Mouse (Mus musculus): ENCODE measurements at regions not wholly inside any gene's neighbourhood (a gene's known extent, or its start where the extent isn't known, plus 50 kb on each side); places are given as distances from the start of the nearest gene placed in this dataset.

DNA sequence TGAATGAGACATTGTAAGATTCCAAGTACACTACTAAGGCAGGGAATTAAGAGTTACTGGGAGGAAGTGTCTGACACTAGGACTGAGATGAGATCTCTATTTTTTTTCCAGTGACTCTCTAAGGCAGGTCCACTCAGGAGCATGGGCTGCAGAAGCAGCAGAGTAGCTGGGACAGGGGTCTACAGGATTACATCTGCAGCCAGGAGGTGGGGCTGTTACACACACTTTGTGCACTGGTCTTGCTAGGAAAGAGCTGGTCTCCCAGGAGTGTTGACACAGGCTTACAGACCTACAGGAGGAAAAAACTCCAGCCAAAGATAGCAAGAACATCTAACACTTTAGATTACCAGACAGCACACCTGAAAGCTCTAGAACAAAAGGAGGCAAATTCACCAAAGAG lies 123.6 kb upstream of the Nrxn1 start:
- Histone ChIP-seq H3K27me3 (ENCODE audit: control insufficient read depth in 1 of 2, insufficient read depth in 2 of 2, low read length in 2 of 2) (no peaks in the 10 kb centered on the region), H3K36me3 (ENCODE audit: control insufficient read depth in 1 of 2, insufficient read depth in 2 of 2, low read length in 2 of 2) (no peaks in the 10 kb centered on the region), H3K9me3 (replicated peaks; ENCODE audit: insufficient read depth, low read length) (no peaks in the 10 kb centered on the region), H3K79me2 (ENCODE audit: control insufficient read depth, insufficient read depth, low read length, poor library complexity) (no peaks in the 10 kb centered on the region), H3K9ac (ENCODE audit: control insufficient read depth, low read depth, low read length, poor library complexity, severe bottlenecking) (no peak overlapping the region), H3K27ac (ENCODE audit: control insufficient read depth, low read depth, low read length) (no peak overlapping the region), H3K4me1 (ENCODE audit: control insufficient read depth in 1 of 2, insufficient read depth in 2 of 2, low read length in 2 of 2) (no peaks in the 10 kb centered on the region), H3K4me3 (ENCODE audit: control insufficient read depth in 1 of 2, insufficient read depth in 1 of 2, low read depth in 2 of 2, low read length in 2 of 2) (no peak overlapping the region)
- peak; percentile 62 for DNase-seq (ENCODE audit: low read depth, low spot score)
- TF ChIP-seq NRF1 (IDR thresholded peaks at IDR 0.05; ENCODE audit: insufficient read depth, low read depth, low read length, poor library complexity, severe bottlenecking) = no peak
- TF ChIP-seq CTCF (IDR thresholded peaks at IDR 0.05 in 2 of 3, conservative IDR thresholded peaks at IDR 0.05 in 1 of 3; ENCODE audit: control insufficient read depth in 1 of 3, insufficient read depth in 1 of 3, low read depth in 2 of 3, low read length in 3 of 3, poor library complexity in 1 of 3, severe bottlenecking in 1 of 3) = peak; percentile 9 to 70 (median 63); a peak in 4 of 6 replicates
- TF ChIP-seq RAD21 (IDR thresholded peaks at IDR 0.05; ENCODE audit: low read depth, low read length) = peak; percentile 81
- TF ChIP-seq MAX (IDR thresholded peaks at IDR 0.05; ENCODE audit: low read length) = no peak
- peak; percentile 82 for TF ChIP-seq ZC3H11A (IDR thresholded peaks at IDR 0.05; ENCODE audit: low read depth, low read length)
- peak; percentile 77 for TF ChIP-seq SMC3 (IDR thresholded peaks at IDR 0.05; ENCODE audit: low read depth, low read length)

GRCm38 (mm10) chr17:91182574-91182973 lies 89.7 kb upstream of the Nrxn1 start:
- TF ChIP-seq SIN3A (IDR thresholded peaks at IDR 0.05; ENCODE audit: low read length) (no peak), POLR2AphosphoS2 (IDR thresholded peaks at IDR 0.05; ENCODE audit: low read length) (no peak), POLR2AphosphoS5 (IDR thresholded peaks at IDR 0.05; ENCODE audit: borderline replicate concordance, low read depth, low read length) (no peak), SMC3 (IDR thresholded peaks at IDR 0.05; ENCODE audit: low read depth, low read length) (no peak), ZKSCAN1 (IDR thresholded peaks at IDR 0.05; ENCODE audit: low read depth, low read length) (no peak), KAT2A (conservative IDR thresholded peaks at IDR 0.05; ENCODE audit: low read depth, low read length) (no peak), RAD21 (IDR thresholded peaks at IDR 0.05; ENCODE audit: low read depth, low read length) (no peak), MAFK (IDR thresholded peaks at IDR 0.05; ENCODE audit: borderline replicate concordance, low read depth, low read length) (no peak), JUND (IDR thresholded peaks at IDR 0.05; ENCODE audit: low read depth, low read length) (no peak), MYC (IDR thresholded peaks at IDR 0.05; ENCODE audit: low read depth, low read length) (no peak), CTCF (IDR thresholded peaks at IDR 0.05 in 2 of 3, conservative IDR thresholded peaks at IDR 0.05 in 1 of 3; ENCODE audit: control insufficient read depth in 1 of 3, insufficient read depth in 1 of 3, low read depth in 2 of 3, low read length in 3 of 3, poor library complexity in 1 of 3, severe bottlenecking in 1 of 3) (no peak), HCFC1 (IDR thresholded peaks at IDR 0.05; ENCODE audit: low read depth, low read length) (no peak), MEF2A (IDR thresholded peaks at IDR 0.05; ENCODE audit: extremely low read depth, insufficient replicate concordance, low read depth, low read length, poor library complexity, severe bottlenecking) (no peak), ETS1 (IDR thresholded peaks at IDR 0.05; ENCODE audit: low read depth, low read length) (no peak), CHD2 (IDR thresholded peaks at IDR 0.05; ENCODE audit: low read length) (no peak), NRF1 (IDR thresholded peaks at IDR 0.05; ENCODE audit: insufficient read depth, low read depth, low read length, poor library complexity, severe bottlenecking) (no peak), E2F4 (IDR thresholded peaks at IDR 0.05; ENCODE audit: borderline replicate concordance, low read depth, low read length) (no peak), ZMIZ1 (IDR thresholded peaks at IDR 0.05; ENCODE audit: low read depth, low read length) (no peak), GABPA (IDR thresholded peaks at IDR 0.05; ENCODE audit: low read depth, low read length) (no peak)
- Histone ChIP-seq H3K9ac (ENCODE audit: control insufficient read depth, low read depth, low read length, poor library complexity, severe bottlenecking) (no peak overlapping the region), H3K27ac (ENCODE audit: control insufficient read depth, low read depth, low read length) (no peak overlapping the region), H3K79me2 (ENCODE audit: control insufficient read depth, insufficient read depth, low read length, poor library complexity) (no peaks in the 10 kb centered on the region), H3K9me3 (replicated peaks; ENCODE audit: insufficient read depth, low read length) (no peaks in the 10 kb centered on the region), H3K4me3 (ENCODE audit: control insufficient read depth in 1 of 2, insufficient read depth in 1 of 2, low read depth in 2 of 2, low read length in 2 of 2) (no peak overlapping the region), H3K4me1 (ENCODE audit: control insufficient read depth in 1 of 2, insufficient read depth in 2 of 2, low read length in 2 of 2) (no peaks in the 10 kb centered on the region), H3K27me3 (ENCODE audit: control insufficient read depth in 1 of 2, insufficient read depth in 2 of 2, low read length in 2 of 2) (no peaks in the 10 kb centered on the region), H3K36me3 (ENCODE audit: control insufficient read depth in 1 of 2, insufficient read depth in 2 of 2, low read length in 2 of 2) (no peaks in the 10 kb centered on the region)
- no peak for DNase-seq (ENCODE audit: low read depth, low spot score)
